Mouse (Mus musculus) c-Kit-positive CD71-positive TER-119-positive erythroid progenitor cells, embryonic 14.5 days (primary cell): ENCODE measurements around the gene Thbs2.
"Not testable (repeated sequence)": the region's sequence is repeated elsewhere in the genome, so short reads cannot be mapped to it uniquely, and the experiment has no call there.

Experiments used
- DNase-seq: peaks from one replicate; pipeline ENCODE4 v3.0.0-alpha.2; 2013; ENCODE audit warnings: low spot score

Gene Thbs2

DNA sequence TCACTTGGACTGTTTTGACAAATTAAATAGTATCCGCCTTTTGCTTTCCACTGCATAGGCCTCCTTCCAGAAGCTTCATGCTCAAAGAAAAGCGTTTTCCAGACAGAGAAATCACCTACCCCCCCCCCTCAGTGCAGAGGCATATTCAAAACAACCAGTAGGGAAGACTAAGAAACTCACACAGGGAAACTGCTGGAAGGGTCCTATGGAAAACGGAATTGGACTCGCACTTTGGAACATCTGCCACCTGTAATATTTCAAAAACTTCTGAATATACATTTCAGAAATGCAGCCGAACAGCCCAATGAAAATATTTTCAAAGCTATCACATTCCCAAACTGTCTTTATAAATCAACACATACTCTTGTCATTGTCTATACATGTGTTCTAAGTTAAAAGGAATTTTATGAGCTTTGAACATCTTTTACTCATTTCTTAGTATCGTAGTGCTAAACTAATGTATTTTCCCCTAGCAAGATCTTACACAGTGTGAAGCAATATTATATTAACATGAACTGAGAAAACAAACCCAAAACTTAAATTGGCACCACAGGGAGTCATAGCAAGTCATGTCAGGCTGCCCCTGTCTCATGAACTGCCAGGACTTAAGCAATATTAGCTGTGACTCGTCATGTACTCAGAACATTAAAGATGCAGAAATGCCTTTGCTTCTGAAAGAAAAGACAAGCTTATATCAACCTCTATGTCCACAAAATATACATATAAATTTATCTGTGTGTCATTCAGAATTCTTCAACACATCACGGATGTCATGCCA is 58.3 kb downstream of the Thbs2 start:
- DNase-seq, result no peak

DNA sequence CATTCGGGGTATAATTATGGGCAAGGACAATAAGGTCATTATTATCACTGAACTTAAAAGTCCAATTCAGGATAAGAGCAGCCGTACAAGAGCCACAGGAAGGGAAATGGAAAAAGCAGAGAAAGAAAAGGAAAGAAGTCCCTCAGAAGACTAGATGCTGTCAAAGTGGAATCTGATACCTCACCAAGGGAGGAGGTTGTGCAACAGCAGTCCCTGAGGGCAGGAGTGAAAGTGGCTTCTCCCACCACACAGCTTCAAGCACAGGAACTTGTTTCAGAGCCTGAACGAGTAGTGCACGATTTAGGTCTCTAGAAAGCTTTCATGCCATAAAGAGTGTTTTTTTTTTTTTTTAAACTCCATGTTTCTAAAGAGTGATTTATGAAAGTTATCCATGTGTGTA is 65.1 kb downstream of the Thbs2 start:
- no peak for DNase-seq

DNA sequence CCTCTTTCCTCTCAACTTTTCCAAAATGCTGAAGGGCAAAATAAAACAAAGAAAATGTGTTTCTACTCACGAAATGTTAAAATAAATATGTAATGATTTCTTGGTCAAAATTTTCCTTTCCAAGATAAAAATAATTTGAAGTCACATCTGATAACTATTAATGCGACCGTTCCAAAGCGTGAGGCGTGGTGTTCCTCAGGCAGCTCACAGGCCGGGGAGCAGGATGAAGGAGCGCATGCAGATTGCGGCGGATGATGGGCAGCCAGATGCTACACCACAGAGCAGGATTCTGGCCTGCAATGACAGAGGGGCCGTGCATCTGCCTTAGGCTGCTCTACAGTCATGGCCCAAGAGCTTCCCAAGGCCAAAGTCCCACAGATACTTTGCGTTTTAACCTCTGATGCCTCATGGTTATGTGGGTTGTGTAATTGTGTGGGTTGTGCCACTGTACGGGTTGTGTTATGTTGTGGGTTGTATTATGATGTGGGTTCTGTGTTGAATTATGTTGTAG is 66.2 kb downstream of the Thbs2 start:
- DNase-seq, result no peak

DNA sequence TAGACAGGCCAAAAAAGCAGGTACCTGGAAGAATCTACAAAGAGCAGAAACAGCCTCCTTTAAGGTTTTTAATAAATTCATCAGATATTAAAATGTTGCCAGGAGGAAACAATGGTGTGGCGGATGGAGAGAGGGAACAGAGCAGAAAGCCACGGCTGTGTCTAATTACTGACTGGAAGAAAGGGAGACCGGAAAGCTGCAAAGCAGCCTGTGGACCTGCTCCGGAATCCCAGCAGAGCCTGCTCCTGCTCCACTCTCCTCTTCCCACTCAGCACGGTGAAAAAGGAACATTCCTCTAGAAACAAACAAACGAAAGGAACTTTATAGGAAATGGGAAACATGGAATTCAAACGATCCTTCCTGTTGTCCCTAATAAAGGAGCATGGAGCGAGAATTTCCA is 69.6 kb downstream of the Thbs2 start:
- DNase-seq, result no peak

DNA sequence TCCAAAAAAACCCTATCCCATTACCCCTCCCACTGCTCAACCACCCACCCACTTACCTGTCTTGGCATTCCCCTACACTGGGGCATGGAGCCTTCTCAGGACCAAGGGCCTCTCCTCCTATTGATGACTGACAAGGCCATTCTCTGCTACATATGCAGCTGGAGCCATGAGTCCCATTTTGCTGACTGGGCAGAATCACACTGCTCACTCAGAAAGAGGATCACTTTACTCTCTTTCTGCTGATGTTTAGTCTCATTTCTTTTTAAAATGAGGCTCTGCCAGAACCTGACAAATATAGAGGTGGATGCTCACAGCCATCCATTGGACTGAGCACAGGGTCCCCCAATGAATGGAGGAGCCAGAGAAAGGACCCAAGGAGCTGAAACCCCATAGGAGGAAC is 73.0 kb downstream of the Thbs2 start:
- not testable (repeated sequence) for DNase-seq

DNA sequence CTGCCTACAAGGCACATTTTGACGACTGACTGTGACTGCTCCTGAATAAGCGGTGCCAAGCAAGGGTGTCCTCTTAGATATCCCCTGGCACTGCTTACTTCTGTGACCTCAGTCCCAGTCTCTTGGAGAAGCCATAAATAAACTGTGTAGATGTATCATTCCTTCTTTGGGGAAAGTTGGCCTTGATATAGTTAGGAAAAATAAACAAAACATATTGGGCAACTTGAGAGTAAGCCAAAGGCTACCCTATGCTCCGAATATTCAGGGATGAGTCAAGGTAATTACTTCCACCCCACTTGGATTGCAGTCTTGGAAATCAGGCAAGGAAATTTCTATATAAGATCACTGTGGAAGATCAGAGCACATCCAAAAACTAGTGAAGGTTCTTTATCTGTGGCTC is 74.0 kb downstream of the Thbs2 start:
- DNase-seq, result no peak

DNA sequence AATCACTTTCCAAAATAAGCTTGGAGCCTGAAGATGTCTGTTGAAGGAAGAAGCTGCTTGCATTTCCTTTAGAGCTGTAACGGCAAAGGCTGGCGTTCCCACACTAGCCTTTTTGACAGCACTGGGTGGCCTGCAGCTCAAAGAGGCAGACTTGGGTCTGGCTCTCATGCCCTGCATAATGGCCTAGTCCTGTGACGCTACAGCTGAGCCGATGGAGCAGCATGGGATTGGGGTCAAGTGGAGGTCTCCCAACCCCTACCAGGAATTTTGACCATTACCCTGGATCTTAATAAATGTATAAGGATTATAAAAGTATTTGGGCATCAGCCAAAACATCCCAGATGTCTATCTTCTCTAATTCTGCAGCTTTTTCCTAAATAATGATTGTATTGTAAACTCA is 75.0 kb downstream of the Thbs2 start:
- DNase-seq, result no peak
